Mouse (Mus musculus) olfactory bulb, adult 2 months (tissue): ENCODE results near the gene Rnf130. TPM values are rescaled to one million over a fixed set of nuclear protein-coding genes. Genes with fewer than 3 reads are reported as not detected.

Source experiments
- H3K27ac ChIP-seq: fragments of 200-500 bp; 2 replicates; pipeline ENCODE4 v1.5.1; 2012; ENCODE audit warnings: low read depth, low read length; ENCODE audit not compliant: insufficient read depth
- H3K4me1 ChIP-seq: fragments of 200-500 bp; 2 replicates; pipeline ENCODE4 v1.6.1; 2012; ENCODE audit warnings: low read length; ENCODE audit not compliant: control insufficient read depth, insufficient read depth
- H3K4me3 ChIP-seq: fragments of 200-500 bp; 2 replicates; pipeline ENCODE4 v1.5.1; 2012; ENCODE audit warnings: mild to moderate bottlenecking, low read depth, low read length, moderate library complexity; ENCODE audit not compliant: insufficient read depth
- CTCF ChIP-seq: fragments of 200-500 bp; IDR thresholded peaks from 2 replicates; pipeline ENCODE4 v1.5.1; 2012; ENCODE audit warnings: low read depth, mild to moderate bottlenecking, low read length, moderate library complexity; ENCODE audit not compliant: insufficient read depth
- POLR2A ChIP-seq: fragments of 200-500 bp; IDR thresholded peaks from 2 replicates; pipeline ENCODE4 v1.6.1; 2012; ENCODE audit warnings: mild to moderate bottlenecking, low read depth, low read length, moderate library complexity; ENCODE audit not compliant: insufficient read depth
- WGBS: fragments of 180-500 bp; shearing (Covaris S2); methylation state at CpG from one replicate; pipeline ENCODE4 v1.1.7; 2018; 5-methylcytosine and 5-hydroxymethylcytosine counted together
- polyA plus RNA-seq: library from polyadenylated mRNA; stranded (reverse); fragments of >200 nt; gene quantifications from 2 replicates; pipeline ENCODE4 v1.2.4, GENCODE M21; 2012; ENCODE audit warnings: low replicate concordance; ENCODE audit not compliant: missing spikeins, insufficient read depth, insufficient read length

The Rnf130 gene
- polyA plus RNA-seq, 1 experiment: not detected

- no peak overlapping the region for H3K4me3 ChIP-seq
- H3K27ac ChIP-seq: no peak overlapping the region
- TF ChIP-seq CTCF (no peak), POLR2A (no peak)
- 25% methylated on average over 4 of the region's 4 CpGs for WGBS
- no peaks in the 10 kb centered on the region for H3K4me1 ChIP-seq
Observed at GRCm38 (mm10) chr11:50036781-50037460, 11.8 kb downstream of the Rnf130 start.

GRCm38 (mm10) chr11:50038757-50039156 is 13.6 kb downstream of the Rnf130 start:
- Histone ChIP-seq H3K4me3 (no peak overlapping the region), H3K4me1 (no peaks in the 10 kb centered on the region), H3K27ac (no peak overlapping the region)
- 84% methylated on average over 1 of the region's 1 CpGs for WGBS
- TF ChIP-seq POLR2A: no peak
- TF ChIP-seq CTCF: no peak

GRCm38 (mm10) chr11:50041148-50041547 is 16.0 kb downstream of the Rnf130 start:
- H3K4me3 ChIP-seq: no peak overlapping the region
- no peak for TF ChIP-seq CTCF
- TF ChIP-seq POLR2A: no peak
- WGBS: 70% methylated on average over 3 of the region's 3 CpGs
- no peaks in the 10 kb centered on the region for H3K4me1 ChIP-seq
- no peak overlapping the region for H3K27ac ChIP-seq

- no peak overlapping the region for H3K27ac ChIP-seq
- peaks cover 2% of the 10 kb centered on the region; the same call in 1 of the 2 replicates for H3K4me1 ChIP-seq
- TF ChIP-seq CTCF (no peak), POLR2A (no peak)
- no peak overlapping the region for H3K4me3 ChIP-seq
- 86% methylated on average over 4 of the region's 4 CpGs for WGBS
Observed at GRCm38 (mm10) chr11:50042345-50042997, 17.3 kb downstream of the Rnf130 start.

- no peak for TF ChIP-seq POLR2A
- TF ChIP-seq CTCF: no peak
- 86% methylated on average over 4 of the region's 4 CpGs for WGBS
- peaks cover 2% of the 10 kb centered on the region; the same call in 1 of the 2 replicates for H3K4me1 ChIP-seq
Observed at GRCm38 (mm10) chr11:50044454-50044853, 19.3 kb downstream of the Rnf130 start.

GRCm38 (mm10) chr11:50047610-50048009 is 22.5 kb downstream of the Rnf130 start:
- 34% methylated on average over 1 of the region's 1 CpGs for WGBS
- no peak for TF ChIP-seq CTCF
- no peak for TF ChIP-seq POLR2A

More at GRCm38 (mm10) chr11:50044454-50044853, 19.3 kb downstream of the Rnf130 start:
- H3K27ac ChIP-seq: no peak overlapping the region
- no peak overlapping the region for H3K4me3 ChIP-seq

GRCm38 (mm10) chr11:50048115-50048514 is 23.0 kb downstream of the Rnf130 start:
- H3K4me1 ChIP-seq: peaks cover 2% of the 10 kb centered on the region; the same call in 1 of the 2 replicates
- H3K4me3 ChIP-seq: no peak overlapping the region
- 78% methylated on average over 6 of the region's 6 CpGs for WGBS
- TF ChIP-seq CTCF: no peak
- TF ChIP-seq POLR2A: no peak
- no peak overlapping the region for H3K27ac ChIP-seq

More at GRCm38 (mm10) chr11:50047610-50048009, 22.5 kb downstream of the Rnf130 start:
- peaks cover 2% of the 10 kb centered on the region; the same call in 1 of the 2 replicates for H3K4me1 ChIP-seq
- no peak overlapping the region; the same call in 1 of the 2 replicates for H3K27ac ChIP-seq
- H3K4me3 ChIP-seq: no peak overlapping the region

GRCm38 (mm10) chr11:50050392-50050791 is 25.2 kb downstream of the Rnf130 start:
- H3K4me3 ChIP-seq: no peak overlapping the region
- no peak for TF ChIP-seq CTCF
- TF ChIP-seq POLR2A: no peak
- WGBS: 68% methylated on average over 6 of the region's 6 CpGs
- peaks cover 2% of the 10 kb centered on the region; the same call in 1 of the 2 replicates for H3K4me1 ChIP-seq
- no peak overlapping the region for H3K27ac ChIP-seq

GRCm38 (mm10) chr11:50057713-50058112 is 32.6 kb downstream of the Rnf130 start:
- TF ChIP-seq CTCF (no peak), POLR2A (no peak)
- Histone ChIP-seq H3K27ac (no peak overlapping the region), H3K4me1 (peaks cover 2% of the 10 kb centered on the region; the same call in 1 of the 2 replicates), H3K4me3 (no peak overlapping the region)
- 19% methylated on average over 2 of the region's 2 CpGs for WGBS
